Mouse (Mus musculus) neural tube, embryonic 14.5 days (tissue): Measurements from ENCODE around the gene Rdh11. TPM values are rescaled to one million over a fixed set of nuclear protein-coding genes. Genes with fewer than 3 reads are reported as not detected.

Source experiments
- ATAC-seq: fragments of 200-750 bp; cut with Nextera tagmentation; 2 replicates; pipeline ENCODE4 v1.8.0; 2017; ENCODE audit warnings: low read depth, mild to moderate bottlenecking, moderate TSS enrichment, moderate library complexity
- H3K27ac ChIP-seq: fragments of 300-500 bp; sonication (generic); 2 replicates; pipeline ENCODE4 v1.5.1; 2014; ENCODE audit warnings: low read depth, mild to moderate bottlenecking, control low read depth, low read length, moderate library complexity, mixed read lengths
- H3K27me3 ChIP-seq: fragments of 300-500 bp; sonication (generic); 2 replicates; pipeline ENCODE4 v1.6.1; 2014; ENCODE audit warnings: low read length; ENCODE audit not compliant: control insufficient read depth, insufficient read depth
- H3K36me3 ChIP-seq: fragments of 300-500 bp; sonication (generic); 2 replicates; pipeline ENCODE4 v1.6.1; 2014; ENCODE audit warnings: low read length, mixed read lengths; ENCODE audit not compliant: control insufficient read depth, insufficient read depth
- H3K4me1 ChIP-seq: fragments of 300-500 bp; sonication (generic); 2 replicates; pipeline ENCODE4 v1.6.1; 2014; ENCODE audit warnings: low read length; ENCODE audit not compliant: control insufficient read depth, insufficient read depth
- H3K4me2 ChIP-seq: fragments of 300-500 bp; sonication (generic); 2 replicates; pipeline ENCODE4 v1.6.1; 2014; ENCODE audit warnings: mild to moderate bottlenecking, low read depth, low read length, control low read depth
- H3K4me3 ChIP-seq: fragments of 300-500 bp; sonication (generic); 2 replicates; pipeline ENCODE4 v1.5.1; 2014; ENCODE audit warnings: low read depth, low read length, control low read depth, mixed read lengths
- H3K9ac ChIP-seq: fragments of 300-500 bp; sonication (generic); replicated peaks from 2 replicates; pipeline ENCODE4 v1.6.1; 2014; ENCODE audit warnings: low read depth, mild to moderate bottlenecking, control low read depth, low read length, mixed read lengths
- H3K9me3 ChIP-seq: fragments of 300-500 bp; sonication (generic); 2 replicates; pipeline ENCODE4 v1.6.1; 2016; ENCODE audit warnings: low read length; ENCODE audit not compliant: control insufficient read depth
- whole genome bisulfite sequencing: fragments of 180-500 bp; shearing (Covaris S2); extraction: QIAGEN DNeasy Blood & Tissue Kit; methylation state at CpG from one replicate; pipeline ENCODE4 v1.1.7; 2014; 5-methylcytosine and 5-hydroxymethylcytosine counted together
- polyA plus RNA-seq: library from polyadenylated mRNA; unstranded; fragments of >200 nt; fragmentation: Nextera tagmentation; extraction: Ambion mirVana; gene quantifications from 2 replicates; pipeline ENCODE4 v1.2.1, GENCODE M21; 2014

The Rdh11 gene
- polyA plus RNA-seq, 1 experiment from 2014 or later, result 37.9 TPM

DNA sequence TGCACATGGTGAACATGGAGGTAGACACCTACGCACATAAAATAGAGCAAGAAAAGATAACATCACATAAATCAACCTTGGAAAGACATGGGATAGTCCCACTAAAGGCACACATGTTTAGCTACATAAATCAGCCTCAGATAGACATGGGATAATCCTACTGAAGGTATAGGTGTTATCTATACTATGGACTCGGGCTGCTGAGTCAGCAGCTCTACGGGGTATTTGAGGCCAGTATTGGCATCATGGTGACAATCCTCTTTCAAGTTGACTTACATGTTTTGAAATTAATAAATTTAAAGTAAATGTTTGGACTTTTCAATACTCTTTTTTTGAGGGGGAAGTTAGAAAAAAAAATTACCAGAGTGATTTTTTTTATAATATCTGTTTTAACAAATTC lies 29.2 kb downstream of the Rdh11 start:
- Histone ChIP-seq H3K4me1 (no peaks in the 10 kb centered on the region), H3K36me3 (peaks cover 58% of the 10 kb centered on the region)
- WGBS, result 95% methylated on average over 3 of the region's 3 CpGs

DNA sequence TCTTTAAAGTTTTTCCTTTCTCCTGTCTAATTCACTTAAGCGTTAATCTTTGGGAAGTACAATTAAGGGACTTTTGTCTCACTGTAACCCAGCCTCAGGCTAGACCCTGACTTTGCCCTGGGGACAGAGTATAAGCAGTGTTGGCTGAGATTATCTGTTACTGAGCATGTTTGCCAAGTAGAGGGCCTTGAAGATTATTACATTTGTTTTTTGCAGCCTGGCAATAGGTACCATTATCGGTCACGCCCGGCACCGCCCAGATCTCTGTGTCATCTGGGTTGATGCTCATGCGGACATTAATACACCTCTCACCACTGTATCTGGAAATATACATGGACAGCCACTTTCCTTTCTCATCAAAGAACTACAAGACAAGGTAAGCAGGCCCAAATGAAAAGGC lies 42.4 kb downstream of the Rdh11 start:
- WGBS, result 96% methylated on average over 6 of the region's 6 CpGs
- ATAC-seq, result no peak

More for the DNA sequence above, 29.2 kb downstream of the Rdh11 start:
- Histone ChIP-seq H3K27me3 (no peaks in the 10 kb centered on the region), H3K4me3 (no peak overlapping the region), H3K27ac (no peak overlapping the region), H3K9ac (no peak overlapping the region), H3K4me2 (no peak overlapping the region), H3K9me3 (no peaks in the 10 kb centered on the region)
- ATAC-seq, result no peak

DNA sequence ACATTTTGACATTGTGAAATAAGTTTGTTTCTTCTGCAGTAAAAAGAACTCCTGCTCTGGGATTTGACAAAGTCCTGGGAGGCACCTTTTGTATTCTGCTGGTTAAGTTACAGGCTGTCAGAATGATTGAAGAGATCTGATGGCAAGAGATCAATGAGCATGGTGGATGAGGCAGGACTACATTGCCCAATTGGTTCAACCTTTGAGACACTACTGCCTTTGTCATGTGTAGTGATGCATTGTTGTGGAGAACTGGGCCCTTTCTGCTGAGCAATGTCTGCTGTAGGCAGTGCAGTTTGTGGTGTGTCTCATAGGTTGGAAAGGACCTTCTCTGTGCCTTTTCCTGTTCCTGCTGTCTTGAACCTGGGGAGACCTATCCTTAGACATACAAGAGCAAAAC lies 50.7 kb downstream of the Rdh11 start:
- no peaks in the 10 kb centered on the region for H3K4me1 ChIP-seq
- no peak for ATAC-seq
- H3K27me3 ChIP-seq, result no peaks in the 10 kb centered on the region

More for the DNA sequence above, 42.4 kb downstream of the Rdh11 start:
- H3K9ac ChIP-seq, result no peak overlapping the region
- H3K4me2 ChIP-seq, result no peak overlapping the region
- no peaks in the 10 kb centered on the region for H3K4me1 ChIP-seq
- H3K36me3 ChIP-seq, result peaks cover 25% of the 10 kb centered on the region
- no peak overlapping the region for H3K27ac ChIP-seq
- H3K9me3 ChIP-seq, result no peaks in the 10 kb centered on the region
- no peak overlapping the region for H3K4me3 ChIP-seq
- no peaks in the 10 kb centered on the region for H3K27me3 ChIP-seq

DNA sequence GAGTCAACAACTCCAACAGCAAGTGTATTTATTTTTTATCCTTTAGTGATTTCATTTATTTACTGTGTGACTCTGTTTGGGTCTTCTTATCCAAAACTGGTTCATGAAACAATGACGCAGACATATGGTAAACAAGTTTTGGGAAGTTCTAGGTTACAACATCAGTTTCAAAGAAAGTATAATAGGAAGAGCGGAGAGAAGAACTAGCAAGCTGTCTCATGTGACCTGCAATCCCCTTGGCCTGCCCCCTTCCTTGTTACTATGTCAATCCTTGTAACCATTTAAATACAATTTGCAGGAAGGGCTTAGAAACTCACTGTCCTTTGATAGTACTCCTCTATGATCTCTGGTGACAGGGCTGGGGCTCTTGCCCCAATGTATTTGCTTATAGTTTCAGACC lies 51.3 kb downstream of the Rdh11 start:
- Histone ChIP-seq H3K4me3 (no peak overlapping the region), H3K4me2 (no peak overlapping the region), H3K4me1 (no peaks in the 10 kb centered on the region), H3K9me3 (no peaks in the 10 kb centered on the region), H3K36me3 (no peaks in the 10 kb centered on the region), H3K27ac (no peak overlapping the region), H3K27me3 (no peaks in the 10 kb centered on the region), H3K9ac (no peak overlapping the region)
- ATAC-seq, result no peak
- 88% methylated on average over 2 of the region's 2 CpGs for WGBS

More for the DNA sequence above, 50.7 kb downstream of the Rdh11 start:
- H3K27ac ChIP-seq, result no peak overlapping the region
- H3K4me3 ChIP-seq, result no peak overlapping the region
- no peaks in the 10 kb centered on the region for H3K9me3 ChIP-seq
- H3K4me2 ChIP-seq, result no peak overlapping the region
- no peaks in the 10 kb centered on the region for H3K36me3 ChIP-seq
- no peak overlapping the region for H3K9ac ChIP-seq

DNA sequence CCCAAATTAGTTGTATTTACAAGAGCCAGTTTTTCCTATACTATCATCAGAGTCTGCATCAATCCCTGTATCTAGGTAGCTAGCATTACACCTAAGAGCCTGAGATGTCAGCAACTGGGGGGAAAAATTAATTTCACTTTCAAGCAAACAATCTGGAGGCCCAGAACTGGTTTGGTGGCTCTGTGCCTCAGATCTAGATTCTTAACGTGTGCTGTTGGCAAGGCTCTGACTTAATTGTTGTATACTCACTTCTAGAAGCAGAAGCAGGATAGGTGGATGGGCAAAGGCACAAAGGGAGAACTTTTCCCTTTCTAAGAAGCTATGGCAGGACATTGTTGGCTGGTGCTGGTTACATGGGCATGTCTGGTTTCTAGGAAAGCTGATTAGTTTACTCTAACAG lies 52.7 kb downstream of the Rdh11 start:
- Histone ChIP-seq H3K4me1 (no peaks in the 10 kb centered on the region), H3K36me3 (no peaks in the 10 kb centered on the region), H3K27me3 (no peaks in the 10 kb centered on the region), H3K27ac (no peak overlapping the region), H3K4me3 (no peak overlapping the region), H3K9ac (no peak overlapping the region), H3K9me3 (no peaks in the 10 kb centered on the region), H3K4me2 (no peak overlapping the region)
- ATAC-seq, result no peak
- 76% methylated on average over 1 of the region's 1 CpGs for WGBS

DNA sequence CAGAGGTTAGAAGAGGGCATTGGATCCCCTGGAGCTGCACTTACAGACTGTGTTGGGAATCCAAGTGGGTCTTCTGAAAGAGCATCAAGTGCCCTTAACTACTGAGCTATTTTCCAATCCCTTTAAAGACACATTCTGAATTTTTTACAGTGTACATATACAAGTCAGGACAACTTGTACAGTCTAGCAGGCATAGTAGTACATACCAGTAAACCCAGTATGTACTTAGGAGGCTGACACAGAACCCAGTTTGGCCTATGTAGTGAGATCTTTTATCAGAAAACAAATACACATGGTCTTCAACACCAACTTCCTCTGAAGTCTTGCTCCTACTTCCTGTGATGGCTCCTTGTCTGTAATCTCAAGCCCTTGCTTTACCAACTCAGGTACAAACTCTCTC lies 53.1 kb downstream of the Rdh11 start:
- no peak overlapping the region for H3K4me2 ChIP-seq
- H3K4me3 ChIP-seq, result no peak overlapping the region
- H3K4me1 ChIP-seq, result no peaks in the 10 kb centered on the region
- H3K27ac ChIP-seq, result no peak overlapping the region
- no peaks in the 10 kb centered on the region for H3K36me3 ChIP-seq
- ATAC-seq, result no peak
- no peaks in the 10 kb centered on the region for H3K9me3 ChIP-seq
- H3K9ac ChIP-seq, result no peak overlapping the region
- no peaks in the 10 kb centered on the region for H3K27me3 ChIP-seq

DNA sequence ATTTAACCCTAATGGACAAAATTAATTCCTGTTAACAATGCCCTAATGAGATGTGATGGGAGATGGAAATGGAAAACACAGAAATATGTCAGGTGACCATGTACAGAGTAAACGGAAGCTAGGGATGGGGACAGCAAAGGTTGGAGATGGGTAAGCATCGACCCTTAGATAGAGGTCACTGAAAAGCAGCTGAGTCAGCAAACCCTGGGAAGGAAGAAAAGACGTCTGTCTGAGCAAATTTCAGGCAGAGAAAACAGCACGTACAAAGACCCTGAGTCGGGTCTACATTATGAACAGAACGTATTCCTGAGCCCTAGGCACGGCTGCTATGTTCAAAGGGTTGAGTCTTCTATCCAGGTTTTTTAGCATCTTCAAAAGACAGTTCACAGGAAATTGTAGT lies 55.1 kb downstream of the Rdh11 start:
- 76% methylated on average over 7 of the region's 7 CpGs for WGBS
- H3K9ac ChIP-seq, result no peak overlapping the region
- H3K36me3 ChIP-seq, result no peaks in the 10 kb centered on the region
- no peaks in the 10 kb centered on the region for H3K4me1 ChIP-seq
- H3K9me3 ChIP-seq, result no peaks in the 10 kb centered on the region
- H3K4me2 ChIP-seq, result no peak overlapping the region
- H3K27ac ChIP-seq, result no peak overlapping the region
- peaks cover 3% of the 10 kb centered on the region; the same call in 1 of the 2 replicates for H3K27me3 ChIP-seq
- H3K4me3 ChIP-seq, result no peak overlapping the region
- no peak for ATAC-seq

DNA sequence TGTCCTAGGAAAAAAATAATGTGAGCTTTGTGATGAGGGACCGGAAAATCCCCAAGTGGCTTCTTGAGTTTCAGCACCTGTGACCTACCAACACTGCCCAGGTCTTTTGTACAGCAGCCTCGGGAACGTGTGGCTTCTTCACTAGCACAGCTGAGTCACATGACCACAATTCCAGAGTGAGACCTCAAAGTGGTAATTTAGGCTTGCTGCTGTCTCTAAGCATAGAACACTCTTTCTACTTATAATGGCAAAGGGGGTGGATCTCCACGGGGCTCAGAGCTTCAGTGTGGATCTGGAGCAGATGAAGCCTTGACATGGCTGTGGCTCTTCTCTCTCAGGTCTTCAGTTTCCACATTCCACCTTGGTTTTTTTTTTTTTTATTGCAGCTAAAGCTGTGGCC lies 57.0 kb downstream of the Rdh11 start:
- no peak overlapping the region for H3K9ac ChIP-seq
- WGBS, result 34% methylated on average over 4 of the region's 4 CpGs
- ATAC-seq, result no peak

DNA sequence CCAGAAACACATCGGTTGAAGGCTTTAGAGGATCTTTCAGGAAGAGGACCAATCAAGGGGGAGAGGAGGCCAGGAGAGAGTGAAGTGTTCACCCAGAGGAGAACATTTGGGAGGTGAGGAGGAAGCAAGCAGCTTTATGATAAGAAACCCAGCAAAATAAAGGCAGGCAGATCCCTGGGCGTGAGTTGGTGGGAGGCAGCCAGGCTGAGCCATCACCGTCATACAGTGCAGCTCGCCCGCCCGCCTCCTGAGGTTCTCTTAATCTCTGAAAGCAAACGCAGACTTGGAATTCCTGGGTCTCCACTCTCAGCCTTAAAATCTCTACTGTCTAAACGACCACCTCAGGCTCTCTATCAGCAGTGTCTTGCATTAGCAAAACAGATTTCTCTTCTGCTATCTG lies 57.4 kb downstream of the Rdh11 start:
- Histone ChIP-seq H3K4me2 (no peak overlapping the region), H3K9ac (no peak overlapping the region), H3K4me3 (no peak overlapping the region), H3K4me1 (0 out of 2 replicates have a peak, but pooled peaks cover 5% of the 10 kb centered on the region), H3K9me3 (no peaks in the 10 kb centered on the region), H3K36me3 (no peaks in the 10 kb centered on the region), H3K27me3 (peaks cover 6% of the 10 kb centered on the region), H3K27ac (no peak overlapping the region)
- ATAC-seq, result no peak
- WGBS, result 50% methylated on average over 8 of the region's 8 CpGs

More for the DNA sequence above, 57.0 kb downstream of the Rdh11 start:
- peaks cover 6% of the 10 kb centered on the region for H3K27me3 ChIP-seq
- no peaks in the 10 kb centered on the region for H3K36me3 ChIP-seq
- no peak overlapping the region for H3K4me3 ChIP-seq
- H3K4me1 ChIP-seq, result 0 out of 2 replicates have a peak, but pooled peaks cover 5% of the 10 kb centered on the region
- H3K4me2 ChIP-seq, result no peak overlapping the region
- no peak overlapping the region for H3K27ac ChIP-seq
- no peaks in the 10 kb centered on the region for H3K9me3 ChIP-seq
